Mouse (Mus musculus) lung, embryonic 16.5 days (tissue): ENCODE results near the gene Heg1. TPM values are rescaled to one million over a fixed set of nuclear protein-coding genes. Genes with fewer than 3 reads are reported as not detected.

Experiments
- ATAC-seq: fragments of 200-750 bp; cut with Nextera tagmentation; 2 replicates; pipeline ENCODE4 v1.8.0; 2017; ENCODE audit warnings: low read depth, mild to moderate bottlenecking, moderate library complexity
- H3K27ac ChIP-seq: fragments of 300-500 bp; sonication (generic); 2 replicates; pipeline ENCODE4 v1.5.1; 2014; ENCODE audit warnings: mild to moderate bottlenecking, control low read depth, low read length
- H3K27me3 ChIP-seq: fragments of 300-500 bp; sonication (generic); 2 replicates; pipeline ENCODE4 v1.6.1; 2014; ENCODE audit warnings: low read depth, low read length, mixed read lengths; ENCODE audit not compliant: control insufficient read depth, insufficient read depth
- H3K36me3 ChIP-seq: fragments of 300-500 bp; sonication (generic); 2 replicates; pipeline ENCODE4 v1.6.1; 2014; ENCODE audit warnings: low read length; ENCODE audit not compliant: control insufficient read depth, insufficient read depth
- H3K4me1 ChIP-seq: fragments of 300-500 bp; sonication (generic); replicated peaks from 2 replicates; pipeline ENCODE4 v1.6.1; 2014; ENCODE audit warnings: low read length, mixed read lengths; ENCODE audit not compliant: control insufficient read depth, insufficient read depth
- H3K4me2 ChIP-seq: fragments of 300-500 bp; sonication (generic); 2 replicates; pipeline ENCODE4 v1.6.1; 2014; ENCODE audit warnings: low read depth, low read length, control low read depth
- H3K4me3 ChIP-seq: fragments of 300-500 bp; sonication (generic); 2 replicates; pipeline ENCODE4 v1.5.1; 2014; ENCODE audit warnings: mild to moderate bottlenecking, low read length, control low read depth
- H3K9ac ChIP-seq: fragments of 300-500 bp; sonication (generic); 2 replicates; pipeline ENCODE4 v1.6.1; 2014; ENCODE audit warnings: low read length, control low read depth
- H3K9me3 ChIP-seq: fragments of 300-500 bp; sonication (generic); 2 replicates; pipeline ENCODE4 v1.6.1; 2016; ENCODE audit warnings: low read length; ENCODE audit not compliant: control insufficient read depth
- WGBS: fragments of 180-500 bp; shearing (Covaris S2); extraction: QIAGEN DNeasy Blood & Tissue Kit; methylation state at CpG from one replicate; pipeline ENCODE4 v1.1.7; 2014; 5-methylcytosine and 5-hydroxymethylcytosine counted together
- polyA plus RNA-seq: library from polyadenylated mRNA; unstranded; fragments of >200 nt; fragmentation: Nextera tagmentation; extraction: Ambion mirVana; gene quantifications from 2 replicates; pipeline ENCODE4 v1.2.1, GENCODE M21; 2015

Heg1 gene
- polyA plus RNA-seq, 1 experiment from 2014 or later: 19.2 TPM

DNA sequence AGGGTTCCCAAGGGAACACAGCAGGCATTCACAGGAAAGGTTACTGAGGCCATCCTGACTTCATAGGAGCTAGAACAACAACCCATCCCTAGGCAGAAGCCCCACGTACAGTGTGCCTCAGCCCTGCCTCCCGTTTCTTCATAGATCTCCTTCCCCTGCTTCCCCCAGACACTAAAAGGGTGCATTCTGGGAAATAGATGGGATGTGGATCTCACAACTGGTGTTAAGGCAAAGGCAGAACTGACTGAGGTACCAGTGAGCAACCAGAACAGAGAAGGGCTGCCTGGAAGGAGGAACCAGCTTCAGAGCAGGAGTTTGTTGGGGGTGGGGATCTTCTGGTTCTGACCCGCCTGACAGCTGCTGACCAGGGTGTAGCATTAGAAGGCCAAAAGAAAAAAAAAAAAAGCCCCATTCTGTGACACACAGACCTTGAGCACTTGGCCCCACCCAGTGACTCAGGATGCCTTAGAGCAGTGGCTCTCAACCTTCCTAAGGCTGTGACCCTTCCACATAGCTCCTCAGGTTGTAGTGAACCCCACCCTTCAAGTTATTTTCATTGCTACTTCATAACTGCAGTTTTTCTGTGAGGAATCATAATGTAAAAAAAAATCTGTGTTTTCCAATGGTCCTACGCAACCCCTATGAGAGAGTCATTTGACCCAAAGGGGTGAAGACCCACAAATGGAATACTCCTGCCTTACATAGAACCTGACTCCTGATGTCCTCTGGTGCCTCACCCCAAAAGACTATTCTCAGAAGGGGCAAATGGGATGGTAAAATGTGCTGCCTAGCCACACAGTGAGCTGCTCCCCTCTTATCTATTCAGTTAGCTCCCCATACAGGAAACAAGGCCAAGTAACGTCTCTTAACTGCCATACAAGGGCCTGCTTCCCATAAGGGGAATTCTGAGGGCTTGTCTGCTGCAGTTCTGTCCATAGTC lies 97.9 kb downstream of the Heg1 start:
- 68% methylated on average over 5 of the region's 5 CpGs for whole genome bisulfite sequencing
- Histone ChIP-seq H3K36me3 (no peaks in the 10 kb centered on the region), H3K4me2 (no peak overlapping the region), H3K9me3 (no peaks in the 10 kb centered on the region), H3K9ac (no peak overlapping the region), H3K4me1 (no peaks in the 10 kb centered on the region), H3K27ac (no peak overlapping the region), H3K4me3 (no peak overlapping the region), H3K27me3 (no peaks in the 10 kb centered on the region)
- ATAC-seq: no peak

DNA sequence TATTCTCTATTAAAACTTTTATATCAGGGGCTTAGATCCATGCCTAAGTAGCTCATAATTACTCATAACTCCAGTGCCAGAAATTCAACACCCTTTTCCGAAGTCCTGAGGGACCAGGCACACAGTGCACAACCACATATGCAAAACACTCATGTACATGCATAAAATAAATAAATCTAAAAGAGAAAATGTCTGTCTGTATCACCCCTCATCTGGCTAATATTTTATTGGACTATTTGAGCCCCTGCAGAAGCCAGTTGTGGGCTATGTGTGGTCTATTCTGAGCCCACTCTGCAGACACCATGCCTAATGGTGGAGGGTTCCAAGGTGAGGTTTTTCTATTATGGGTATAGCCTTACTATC lies 98.5 kb downstream of the Heg1 start:
- Histone ChIP-seq H3K4me1 (no peaks in the 10 kb centered on the region), H3K27me3 (no peaks in the 10 kb centered on the region), H3K4me2 (no peak overlapping the region), H3K27ac (no peak overlapping the region), H3K36me3 (no peaks in the 10 kb centered on the region), H3K9ac (no peak overlapping the region), H3K4me3 (no peak overlapping the region), H3K9me3 (no peaks in the 10 kb centered on the region)
- ATAC-seq: no peak
- WGBS: 79% methylated on average over 1 of the region's 1 CpGs

- no peak overlapping the region for H3K27ac ChIP-seq
- no peak overlapping the region for H3K9ac ChIP-seq
- H3K9me3 ChIP-seq: no peaks in the 10 kb centered on the region
- H3K4me1 ChIP-seq: no peaks in the 10 kb centered on the region
- no peak overlapping the region for H3K4me2 ChIP-seq
- WGBS: 71% methylated on average over 1 of the region's 1 CpGs
- no peak for ATAC-seq
- no peaks in the 10 kb centered on the region for H3K36me3 ChIP-seq
- no peak overlapping the region for H3K4me3 ChIP-seq
- H3K27me3 ChIP-seq: no peaks in the 10 kb centered on the region
Measured at GRCm38 (mm10) chr16:33784547-33784946, 100.4 kb downstream of the Heg1 start.

- Histone ChIP-seq H3K4me1 (no peaks in the 10 kb centered on the region), H3K36me3 (no peaks in the 10 kb centered on the region), H3K4me2 (no peak overlapping the region), H3K4me3 (no peak overlapping the region), H3K9me3 (no peaks in the 10 kb centered on the region), H3K9ac (no peak overlapping the region), H3K27me3 (no peaks in the 10 kb centered on the region), H3K27ac (no peak overlapping the region)
- WGBS: 56% methylated on average over 8 of the region's 8 CpGs
- no peak for ATAC-seq
Measured at GRCm38 (mm10) chr16:33785092-33785704, 101.0 kb downstream of the Heg1 start.

- WGBS: 59% methylated on average over 7 of the region's 7 CpGs
- peak; percentile 73 for ATAC-seq
- no peak overlapping the region for H3K4me2 ChIP-seq
- H3K27me3 ChIP-seq: no peaks in the 10 kb centered on the region
- H3K27ac ChIP-seq: peak overlapping the region; percentile 23; the same call in 1 of the 2 replicates
- H3K9ac ChIP-seq: no peak overlapping the region
- H3K4me3 ChIP-seq: no peak overlapping the region
- no peaks in the 10 kb centered on the region for H3K9me3 ChIP-seq
- no peaks in the 10 kb centered on the region for H3K4me1 ChIP-seq
- H3K36me3 ChIP-seq: no peaks in the 10 kb centered on the region
Measured at GRCm38 (mm10) chr16:33786657-33787390, 102.7 kb downstream of the Heg1 start.

- 75% methylated on average over 10 of the region's 10 CpGs for WGBS
- H3K9me3 ChIP-seq: no peaks in the 10 kb centered on the region
- H3K9ac ChIP-seq: no peak within 1 kb of the TSS
- no peaks in the 10 kb centered on the region for H3K36me3 ChIP-seq
- H3K27me3 ChIP-seq: no peaks in the 10 kb centered on the region
- no peak for ATAC-seq
- H3K4me2 ChIP-seq: no peak within 1 kb of the TSS
- H3K4me1 ChIP-seq: no peaks in the 10 kb centered on the region
- no peak within 1 kb of the TSS for H3K27ac ChIP-seq
- no peak within 1 kb of the TSS for H3K4me3 ChIP-seq
Measured at GRCm38 (mm10) chr16:33793846-33794791, 109.9 kb downstream of the Heg1 start, which contains the start of gene Muc13. Gene Muc13, plus strand, starts transcription at chr16:33794037.

- ATAC-seq: no peak
- no peaks in the 10 kb centered on the region for H3K36me3 ChIP-seq
- WGBS: 61% methylated on average over 4 of the region's 4 CpGs
Measured at GRCm38 (mm10) chr16:33795106-33795505, 110.9 kb downstream of the Heg1 start.

GRCm38 (mm10) chr16:33795887-33796286 lies 111.7 kb downstream of the Heg1 start:
- no peak for ATAC-seq
- H3K4me3 ChIP-seq: no peak overlapping the region
- H3K27me3 ChIP-seq: no peaks in the 10 kb centered on the region
- no peak overlapping the region for H3K27ac ChIP-seq
- no peak overlapping the region for H3K4me2 ChIP-seq
- H3K36me3 ChIP-seq: no peaks in the 10 kb centered on the region
- no peak overlapping the region for H3K9ac ChIP-seq
- H3K4me1 ChIP-seq: no peaks in the 10 kb centered on the region
- 56% methylated on average over 6 of the region's 6 CpGs for WGBS
- H3K9me3 ChIP-seq: no peaks in the 10 kb centered on the region

More at GRCm38 (mm10) chr16:33795106-33795505, 110.9 kb downstream of the Heg1 start:
- no peaks in the 10 kb centered on the region for H3K9me3 ChIP-seq
- no peak overlapping the region for H3K9ac ChIP-seq
- H3K27me3 ChIP-seq: no peaks in the 10 kb centered on the region
- no peak overlapping the region for H3K4me3 ChIP-seq
- H3K4me2 ChIP-seq: no peak overlapping the region
- no peak overlapping the region for H3K27ac ChIP-seq
- H3K4me1 ChIP-seq: no peaks in the 10 kb centered on the region
